Mouse (Mus musculus): ENCODE measurements around the gene Syce1. TPM values are rescaled to one million over a fixed set of nuclear protein-coding genes. Genes with fewer than 3 reads are reported as not detected.

Syce1 gene
- polyA plus RNA-seq, 1 experiment from 2014 or later, result not detected

DNA sequence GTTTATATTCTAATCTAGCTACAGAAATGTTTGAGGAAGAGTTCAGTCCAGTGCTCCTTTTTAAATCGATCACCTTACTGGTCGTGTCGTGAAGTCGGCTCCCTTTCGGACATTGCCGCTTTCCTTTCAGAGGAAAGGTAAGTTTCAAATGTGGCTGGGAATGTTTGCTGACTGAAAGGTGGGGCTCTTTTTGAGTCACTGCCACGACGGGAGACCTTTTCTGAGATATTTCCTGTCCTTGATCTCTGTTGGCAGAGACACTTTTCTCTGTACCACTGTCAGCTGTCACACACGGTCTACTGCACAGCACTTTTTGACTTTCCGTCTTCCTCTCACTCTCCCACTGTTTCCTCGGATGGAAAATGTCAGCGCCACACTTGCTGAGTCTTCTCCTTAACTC is 25.2 kb upstream of the Syce1 start:
- no peaks in the 10 kb centered on the region for H3K27me3 ChIP-seq (ENCODE audit: insufficient read depth, low read length)
- no peaks in the 10 kb centered on the region for H3K9me3 ChIP-seq (ENCODE audit: low read length)
- ATAC-seq (no peak), DNase-seq (no peak)
- H3K4me3 ChIP-seq (ENCODE audit: low read depth, low read length), result no peak overlapping the region
- no peak overlapping the region for H3K27ac ChIP-seq (ENCODE audit: low read depth)
- WGBS (ENCODE audit: insufficient replicate concordance), result 81% methylated on average over 12 of the region's 12 CpGs
- no peaks in the 10 kb centered on the region for H3K4me1 ChIP-seq (ENCODE audit: insufficient read depth)
- H3K9ac ChIP-seq (replicated peaks), result no peak overlapping the region
- TF ChIP-seq CTCF (IDR thresholded peaks at IDR 0.05; ENCODE audit: low read depth), result no peak
- no peak for TF ChIP-seq EP300 (IDR thresholded peaks at IDR 0.05; ENCODE audit: low read depth)
- H3K36me3 ChIP-seq (replicated peaks; ENCODE audit: insufficient read depth, low read length), result no peaks in the 10 kb centered on the region
- H3K4me2 ChIP-seq (ENCODE audit: low read depth, low read length), result no peak overlapping the region

DNA sequence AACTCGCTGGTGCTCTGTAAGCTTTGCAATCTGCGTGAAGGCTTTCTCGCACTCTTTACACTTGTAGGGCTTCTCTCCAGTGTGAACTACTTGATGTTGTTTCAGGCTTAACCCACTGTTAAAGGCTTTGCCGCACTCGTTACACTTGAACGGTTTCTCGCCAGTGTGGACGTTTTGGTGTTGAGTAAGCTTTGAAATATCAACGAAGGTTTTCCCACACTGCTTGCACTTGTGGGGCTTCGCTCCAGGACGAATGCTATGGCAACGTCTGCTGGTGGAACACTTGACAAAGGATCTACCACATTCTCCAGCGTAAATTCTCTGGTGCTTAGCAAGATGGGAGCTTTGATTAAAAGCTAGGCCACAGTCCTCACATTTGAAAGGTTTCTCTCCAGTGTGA is 24.1 kb upstream of the Syce1 start:
- no peak for TF ChIP-seq CTCF (IDR thresholded peaks at IDR 0.05; ENCODE audit: low read depth)
- TF ChIP-seq EP300 (IDR thresholded peaks at IDR 0.05; ENCODE audit: low read depth), result no peak
- Histone ChIP-seq H3K4me1 (ENCODE audit: insufficient read depth) (no peaks in the 10 kb centered on the region), H3K27ac (ENCODE audit: low read depth) (no peak overlapping the region), H3K27me3 (ENCODE audit: insufficient read depth, low read length) (no peaks in the 10 kb centered on the region), H3K9me3 (ENCODE audit: low read length) (no peaks in the 10 kb centered on the region), H3K9ac (replicated peaks) (no peak overlapping the region), H3K36me3 (replicated peaks; ENCODE audit: insufficient read depth, low read length) (no peaks in the 10 kb centered on the region), H3K4me3 (ENCODE audit: low read depth, low read length) (no peak overlapping the region), H3K4me2 (ENCODE audit: low read depth, low read length) (no peak overlapping the region)
- ATAC-seq, result no peak
- no peak for DNase-seq
- 83% methylated on average over 13 of the region's 13 CpGs for WGBS (ENCODE audit: insufficient replicate concordance)

- DNase-seq, result no peak
Observed at GRCm38 (mm10) chr7:140810496-140810895, 22.8 kb upstream of the Syce1 start.

GRCm38 (mm10) chr7:140805704-140806103 is 18.1 kb upstream of the Syce1 start:
- 4% methylated on average over 1 of the region's 1 CpGs for whole genome bisulfite sequencing (ENCODE audit: insufficient replicate concordance)
- Histone ChIP-seq H3K4me3 (ENCODE audit: low read depth, low read length) (no peak overlapping the region), H3K9me3 (ENCODE audit: low read length) (no peaks in the 10 kb centered on the region), H3K27ac (ENCODE audit: low read depth) (no peak overlapping the region), H3K36me3 (replicated peaks; ENCODE audit: insufficient read depth, low read length) (no peaks in the 10 kb centered on the region), H3K9ac (replicated peaks) (no peak overlapping the region), H3K4me2 (ENCODE audit: low read depth, low read length) (no peak overlapping the region), H3K4me1 (ENCODE audit: insufficient read depth) (no peaks in the 10 kb centered on the region), H3K27me3 (ENCODE audit: insufficient read depth, low read length) (no peaks in the 10 kb centered on the region)
- peak; percentile 84 for ATAC-seq
- peak; percentile 71 for DNase-seq
- TF ChIP-seq EP300 (IDR thresholded peaks at IDR 0.05; ENCODE audit: low read depth), result no peak
- TF ChIP-seq CTCF (IDR thresholded peaks at IDR 0.05; ENCODE audit: low read depth), result peak; percentile 88

More at GRCm38 (mm10) chr7:140810496-140810895, 22.8 kb upstream of the Syce1 start:
- no peaks in the 10 kb centered on the region for H3K36me3 ChIP-seq (replicated peaks; ENCODE audit: insufficient read depth, low read length)
- no peak for ATAC-seq
- no peaks in the 10 kb centered on the region for H3K9me3 ChIP-seq (ENCODE audit: low read length)
- no peak overlapping the region for H3K27ac ChIP-seq (ENCODE audit: low read depth)
- H3K9ac ChIP-seq (replicated peaks), result no peak overlapping the region
- H3K27me3 ChIP-seq (ENCODE audit: insufficient read depth, low read length), result no peaks in the 10 kb centered on the region
- no peak overlapping the region for H3K4me2 ChIP-seq (ENCODE audit: low read depth, low read length)
- H3K4me1 ChIP-seq (ENCODE audit: insufficient read depth), result no peaks in the 10 kb centered on the region
- WGBS (ENCODE audit: insufficient replicate concordance), result 87% methylated on average over 6 of the region's 6 CpGs
- H3K4me3 ChIP-seq (ENCODE audit: low read depth, low read length), result no peak overlapping the region
- TF ChIP-seq CTCF (IDR thresholded peaks at IDR 0.05; ENCODE audit: low read depth) (peak; percentile 32), EP300 (IDR thresholded peaks at IDR 0.05; ENCODE audit: low read depth) (no peak)

DNA sequence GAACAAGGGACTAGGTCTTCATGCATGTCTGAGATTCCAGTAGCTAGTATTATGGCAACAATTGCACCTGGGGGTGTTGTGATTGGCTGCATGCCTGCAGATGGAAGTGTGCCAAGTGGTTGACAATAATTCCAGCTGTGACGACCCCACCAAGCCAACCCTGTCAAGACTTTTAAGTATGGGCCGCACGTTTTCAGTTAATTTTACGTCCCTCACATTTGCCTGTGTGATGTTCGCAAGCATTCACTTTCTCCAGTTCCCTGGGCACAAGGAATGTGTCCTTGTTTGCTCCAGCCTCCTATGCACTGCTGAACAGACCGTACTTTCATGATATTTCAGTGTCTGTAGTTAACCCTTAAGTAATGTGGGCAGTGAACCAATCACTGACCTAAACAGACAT is 15.0 kb upstream of the Syce1 start:
- DNase-seq, result no peak
- H3K9ac ChIP-seq (replicated peaks), result no peak overlapping the region
- no peaks in the 10 kb centered on the region for H3K9me3 ChIP-seq (ENCODE audit: low read length)
- no peak overlapping the region for H3K4me2 ChIP-seq (ENCODE audit: low read depth, low read length)
- no peak overlapping the region for H3K27ac ChIP-seq (ENCODE audit: low read depth)
- no peaks in the 10 kb centered on the region for H3K4me1 ChIP-seq (ENCODE audit: insufficient read depth)
- H3K36me3 ChIP-seq (replicated peaks; ENCODE audit: insufficient read depth, low read length), result no peaks in the 10 kb centered on the region
- H3K4me3 ChIP-seq (ENCODE audit: low read depth, low read length), result no peak overlapping the region
- WGBS (ENCODE audit: insufficient replicate concordance), result 77% methylated on average over 6 of the region's 6 CpGs
- H3K27me3 ChIP-seq (ENCODE audit: insufficient read depth, low read length), result no peaks in the 10 kb centered on the region
- ATAC-seq, result no peak
- no peak for TF ChIP-seq CTCF (IDR thresholded peaks at IDR 0.05; ENCODE audit: low read depth)
- TF ChIP-seq EP300 (IDR thresholded peaks at IDR 0.05; ENCODE audit: low read depth), result no peak

DNA sequence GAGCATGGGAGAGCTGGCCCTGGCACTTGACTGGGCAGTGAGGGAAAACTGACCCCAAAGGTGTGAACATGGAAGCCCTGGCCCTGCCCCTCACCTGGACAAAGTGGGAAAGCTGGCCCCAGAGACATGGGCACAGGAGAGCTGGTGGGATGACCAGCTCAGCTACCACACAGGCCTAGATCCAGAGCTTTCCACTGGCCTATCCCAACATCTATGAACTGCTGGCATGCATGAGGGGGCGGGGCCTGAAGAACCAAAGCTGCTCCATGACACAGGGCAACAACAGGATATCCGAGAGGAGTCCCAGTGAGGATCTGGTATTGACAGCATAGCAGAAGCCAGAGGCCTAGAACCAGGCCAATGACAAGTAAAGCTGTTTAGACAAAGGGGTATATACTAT is 10.6 kb upstream of the Syce1 start:
- WGBS (ENCODE audit: insufficient replicate concordance), result 62% methylated on average over 2 of the region's 2 CpGs
- Histone ChIP-seq H3K36me3 (replicated peaks; ENCODE audit: insufficient read depth, low read length) (no peaks in the 10 kb centered on the region), H3K4me2 (ENCODE audit: low read depth, low read length) (no peak overlapping the region), H3K4me3 (ENCODE audit: low read depth, low read length) (no peak overlapping the region), H3K27ac (ENCODE audit: low read depth) (no peak overlapping the region), H3K27me3 (ENCODE audit: insufficient read depth, low read length) (no peaks in the 10 kb centered on the region), H3K4me1 (ENCODE audit: insufficient read depth) (no peaks in the 10 kb centered on the region), H3K9ac (replicated peaks) (no peak overlapping the region), H3K9me3 (ENCODE audit: low read length) (no peaks in the 10 kb centered on the region)
- no peak for TF ChIP-seq EP300 (IDR thresholded peaks at IDR 0.05; ENCODE audit: low read depth)
- TF ChIP-seq CTCF (IDR thresholded peaks at IDR 0.05; ENCODE audit: low read depth), result no peak
- DNase-seq (no peak), ATAC-seq (no peak)

DNA sequence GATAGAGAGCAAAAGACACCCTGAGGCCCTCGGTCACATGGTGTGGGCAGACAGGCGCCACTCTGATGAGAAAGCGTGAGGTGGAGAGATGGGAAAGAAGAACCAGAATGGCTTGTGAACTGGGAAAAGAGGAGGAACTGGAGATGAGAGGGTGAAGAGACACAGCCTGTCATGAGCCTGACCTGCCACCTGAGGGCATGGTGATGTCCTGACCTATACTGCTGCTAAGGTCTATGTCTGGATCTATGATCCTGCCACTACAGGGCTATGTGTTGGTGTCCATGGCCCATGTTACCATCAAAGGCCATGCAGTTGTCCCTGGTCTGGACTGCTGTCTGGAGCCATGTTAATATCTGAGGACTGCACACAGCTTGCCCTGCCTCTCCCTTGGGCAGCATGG is 10.0 kb upstream of the Syce1 start:
- WGBS (ENCODE audit: insufficient replicate concordance), result 82% methylated on average over 3 of the region's 3 CpGs
- H3K27me3 ChIP-seq (ENCODE audit: insufficient read depth, low read length), result no peaks in the 10 kb centered on the region
- no peaks in the 10 kb centered on the region for H3K4me1 ChIP-seq (ENCODE audit: insufficient read depth)
- H3K36me3 ChIP-seq (replicated peaks; ENCODE audit: insufficient read depth, low read length), result no peaks in the 10 kb centered on the region
- no peak; the same call in 1 of the 2 replicates for ATAC-seq
- TF ChIP-seq CTCF (IDR thresholded peaks at IDR 0.05; ENCODE audit: low read depth), result peak; percentile 35; the same call in 1 of the 2 replicates
- no peak for TF ChIP-seq EP300 (IDR thresholded peaks at IDR 0.05; ENCODE audit: low read depth)
- DNase-seq, result no peak
- no peak overlapping the region for H3K9ac ChIP-seq (replicated peaks)
- H3K9me3 ChIP-seq (ENCODE audit: low read length), result no peaks in the 10 kb centered on the region
- no peak overlapping the region for H3K4me2 ChIP-seq (ENCODE audit: low read depth, low read length)
- no peak overlapping the region for H3K27ac ChIP-seq (ENCODE audit: low read depth)
- H3K4me3 ChIP-seq (ENCODE audit: low read depth, low read length), result no peak overlapping the region
